Mouse (Mus musculus) CH12.LX (cell line): Measurements from ENCODE around the gene Asb8. TPM values are rescaled to one million over a fixed set of nuclear protein-coding genes. Genes with fewer than 3 reads are reported as not detected.

Experiments
- DNase-seq: peaks from one replicate; pipeline ENCODE4 v3.0.0-alpha.2; 2013; ENCODE audit errors: extremely low read depth
- H3K27ac ChIP-seq: 2 replicates; pipeline ENCODE4 v1.5.1; 2012; ENCODE audit warnings: low read depth, mild to moderate bottlenecking, control low read depth, moderate library complexity; ENCODE audit not compliant: insufficient read depth
- H3K27me3 ChIP-seq: replicated peaks from 2 replicates; pipeline ENCODE3; 2012; ENCODE audit warnings: inconsistent platforms
- H3K36me3 ChIP-seq, 2 experiments: replicated peaks in 1 of 2; 2 replicates each; pipeline versions ENCODE3 to v1.6.1; 2012; ENCODE audit warnings: inconsistent platforms in 1 of 2, low read length in 1 of 2, mild to moderate bottlenecking in 1 of 2, mixed read lengths in 1 of 2, moderate library complexity in 1 of 2; ENCODE audit not compliant: control insufficient read depth in 1 of 2, insufficient read depth in 1 of 2
- H3K4me1 ChIP-seq, 2 experiments: 2 replicates each; pipeline ENCODE4 v1.6.1; 2012; ENCODE audit warnings: inconsistent platforms in 1 of 2, moderate library complexity in 1 of 2; ENCODE audit not compliant: insufficient read depth in 2 of 2, control insufficient read depth in 1 of 2
- H3K4me2 ChIP-seq: 2 replicates; pipeline ENCODE4 v1.6.1; 2012; ENCODE audit warnings: low read depth, mild to moderate bottlenecking, control low read depth; ENCODE audit not compliant: poor library complexity, insufficient read depth, severe bottlenecking
- H3K4me3 ChIP-seq, 3 experiments: fragments of 150-350 bp in 1 of 3; sonication (generic) in 1 of 3; replicated peaks in 1 of 3; 2 replicates each; pipeline versions ENCODE3 to v1.5.1; 2011 to 2012; ENCODE audit warnings: low read depth in 2 of 3, low read length in 2 of 3, mild to moderate bottlenecking in 2 of 3, moderate library complexity in 2 of 3, control low read depth in 1 of 3, improper control_type of control experiment in 1 of 3, inconsistent platforms in 1 of 3, mixed read lengths in 1 of 3; ENCODE audit not compliant: poor library complexity in 1 of 3
- H3K79me2 ChIP-seq: replicated peaks from 2 replicates; pipeline ENCODE4 v1.6.1; 2012; ENCODE audit warnings: mild to moderate bottlenecking, moderate library complexity; ENCODE audit not compliant: control insufficient read depth, poor library complexity, insufficient read depth, severe bottlenecking; ENCODE audit errors: extremely low read depth
- H3K9ac ChIP-seq: 2 replicates; pipeline ENCODE4 v1.6.1; 2012; ENCODE audit warnings: low read depth, mild to moderate bottlenecking, control low read depth, moderate library complexity; ENCODE audit not compliant: insufficient read depth
- H3K9me3 ChIP-seq: replicated peaks from 2 replicates; pipeline ENCODE3; 2012; ENCODE audit warnings: low read length, inconsistent platforms, mixed read lengths
- BHLHE40 ChIP-seq: IDR thresholded peaks from 2 replicates; pipeline ENCODE4 v1.6.1; 2011; ENCODE audit warnings: mild to moderate bottlenecking, low read depth, low read length, improper control_type of control experiment
- CHD1 ChIP-seq: IDR thresholded peaks from 2 replicates; pipeline ENCODE4 v1.6.1; 2012; ENCODE audit warnings: low read depth, low read length, improper control_type of control experiment, inconsistent platforms
- CHD2 ChIP-seq: IDR thresholded peaks from 2 replicates; pipeline ENCODE4 v1.6.1; 2011; ENCODE audit warnings: low read length, improper control_type of control experiment
- CTCF ChIP-seq, 2 experiments: IDR thresholded peaks in 1 of 2; conservative IDR thresholded peaks in 1 of 2; 2 replicates each; pipeline ENCODE4 v1.5.1; 2011 to 2012; ENCODE audit warnings: low read depth in 2 of 2, low read length in 2 of 2, improper control_type of control experiment in 1 of 2, inconsistent platforms in 1 of 2, mild to moderate bottlenecking in 1 of 2, moderate library complexity in 1 of 2
- E2F4 ChIP-seq: IDR thresholded peaks from 2 replicates; pipeline ENCODE4 v1.6.1; 2011; ENCODE audit warnings: low read depth, low read length, improper control_type of control experiment; ENCODE audit not compliant: insufficient replicate concordance
- EP300 ChIP-seq: IDR thresholded peaks from 2 replicates; pipeline ENCODE4 v1.6.1; 2011; ENCODE audit warnings: low read length, improper control_type of control experiment
- ETS1 ChIP-seq: conservative IDR thresholded peaks from 2 replicates; pipeline ENCODE4 v1.6.1; 2012; ENCODE audit warnings: low read depth, mild to moderate bottlenecking, inconsistent platforms, low read length, improper control_type of control experiment, moderate library complexity
- GABPA ChIP-seq: IDR thresholded peaks from 2 replicates; pipeline ENCODE4 v1.6.1; 2012; ENCODE audit warnings: low read depth, low read length, improper control_type of control experiment, inconsistent platforms; ENCODE audit not compliant: insufficient replicate concordance
- HCFC1 ChIP-seq: IDR thresholded peaks from 2 replicates; pipeline ENCODE4 v1.6.1; 2012; ENCODE audit warnings: low read depth, mild to moderate bottlenecking, inconsistent platforms, low read length, improper control_type of control experiment
- IRF4 ChIP-seq: IDR thresholded peaks from 2 replicates; pipeline ENCODE4 v1.6.1; 2014; ENCODE audit warnings: low read depth, mild to moderate bottlenecking, inconsistent platforms, low read length, improper control_type of control experiment
- JUN ChIP-seq: IDR thresholded peaks from 2 replicates; pipeline ENCODE4 v1.6.1; 2011; ENCODE audit warnings: low read depth, mild to moderate bottlenecking, low read length, improper control_type of control experiment, moderate library complexity; ENCODE audit not compliant: insufficient read depth
- JUND ChIP-seq: conservative IDR thresholded peaks from 2 replicates; pipeline ENCODE4 v1.6.1; 2011; ENCODE audit warnings: low read depth, low read length, improper control_type of control experiment
- KAT2A ChIP-seq: IDR thresholded peaks from 2 replicates; pipeline ENCODE4 v1.6.1; 2012; ENCODE audit warnings: low read length, improper control_type of control experiment, inconsistent platforms; ENCODE audit not compliant: insufficient replicate concordance
- MAFK ChIP-seq: IDR thresholded peaks from 2 replicates; pipeline ENCODE4 v1.6.1; 2011; ENCODE audit warnings: low read length, improper control_type of control experiment; ENCODE audit not compliant: insufficient replicate concordance
- MAX ChIP-seq: IDR thresholded peaks from 2 replicates; pipeline ENCODE4 v1.6.1; 2011; ENCODE audit warnings: low read length, improper control_type of control experiment
- MAZ ChIP-seq: IDR thresholded peaks from 2 replicates; pipeline ENCODE4 v1.6.1; 2012; ENCODE audit warnings: low read depth, mild to moderate bottlenecking, inconsistent platforms, low read length, improper control_type of control experiment, moderate library complexity
- MEF2A ChIP-seq: IDR thresholded peaks from 2 replicates; pipeline ENCODE4 v1.6.1; 2014; ENCODE audit warnings: low read depth, mild to moderate bottlenecking, inconsistent platforms, low read length, improper control_type of control experiment, borderline replicate concordance
- MXI1 ChIP-seq: IDR thresholded peaks from 2 replicates; pipeline ENCODE4 v1.6.1; 2011; ENCODE audit warnings: mild to moderate bottlenecking, low read depth, low read length, improper control_type of control experiment
- MYC ChIP-seq: IDR thresholded peaks from 2 replicates; pipeline ENCODE4 v1.6.1; 2011; ENCODE audit warnings: low read depth, mild to moderate bottlenecking, improper control_type of control experiment, low read length
- NELFE ChIP-seq: IDR thresholded peaks from 2 replicates; pipeline ENCODE4 v1.6.1; 2011; ENCODE audit warnings: low read depth, low read length, improper control_type of control experiment
- NRF1 ChIP-seq: IDR thresholded peaks from 2 replicates; pipeline ENCODE4 v1.6.1; 2014; ENCODE audit warnings: low read depth, mild to moderate bottlenecking, inconsistent platforms, low read length, improper control_type of control experiment, moderate library complexity
- PAX5 ChIP-seq: IDR thresholded peaks from 2 replicates; pipeline ENCODE4 v1.6.1; 2012; ENCODE audit warnings: low read length, inconsistent platforms, mixed read lengths
- POLR2A ChIP-seq: IDR thresholded peaks from 2 replicates; pipeline ENCODE4 v1.6.1; 2011; ENCODE audit warnings: low read depth, mild to moderate bottlenecking, improper control_type of control experiment, low read length
- POLR2AphosphoS2 ChIP-seq: IDR thresholded peaks from 2 replicates; pipeline ENCODE4 v1.6.1; 2011; ENCODE audit warnings: low read depth, low read length, improper control_type of control experiment
- RAD21 ChIP-seq: IDR thresholded peaks from 2 replicates; pipeline ENCODE4 v1.6.1; 2011; ENCODE audit warnings: low read depth, mild to moderate bottlenecking, low read length, improper control_type of control experiment, moderate library complexity
- RCOR1 ChIP-seq: conservative IDR thresholded peaks from 2 replicates; pipeline ENCODE4 v1.6.1; 2012; ENCODE audit warnings: low read depth, mild to moderate bottlenecking, inconsistent platforms, low read length, improper control_type of control experiment
- SIN3A ChIP-seq: IDR thresholded peaks from 2 replicates; pipeline ENCODE4 v1.6.1; 2012; ENCODE audit warnings: low read length, improper control_type of control experiment, inconsistent platforms
- SMC3 ChIP-seq: IDR thresholded peaks from 2 replicates; pipeline ENCODE4 v1.6.1; 2011; ENCODE audit warnings: low read depth, low read length, improper control_type of control experiment
- TBP ChIP-seq: conservative IDR thresholded peaks from 2 replicates; pipeline ENCODE4 v1.6.1; 2011; ENCODE audit warnings: low read depth, low read length, improper control_type of control experiment
- TCF12 ChIP-seq: IDR thresholded peaks from 2 replicates; pipeline ENCODE4 v1.6.1; 2014; ENCODE audit warnings: low read depth, mild to moderate bottlenecking, inconsistent platforms, low read length, improper control_type of control experiment
- UBTF ChIP-seq: IDR thresholded peaks from 2 replicates; pipeline ENCODE4 v1.6.1; 2012; ENCODE audit warnings: low read depth, mild to moderate bottlenecking, inconsistent platforms, low read length, improper control_type of control experiment, moderate library complexity
- USF1 ChIP-seq: IDR thresholded peaks from 2 replicates; pipeline ENCODE4 v1.6.1; 2014; ENCODE audit warnings: low read depth, mild to moderate bottlenecking, inconsistent platforms, low read length, improper control_type of control experiment
- USF2 ChIP-seq: conservative IDR thresholded peaks from 2 replicates; pipeline ENCODE4 v1.6.1; 2011; ENCODE audit warnings: low read depth, low read length, improper control_type of control experiment
- ZC3H11A ChIP-seq: IDR thresholded peaks from 2 replicates; pipeline ENCODE4 v1.6.1; 2012; ENCODE audit warnings: low read depth, mild to moderate bottlenecking, inconsistent platforms, low read length, improper control_type of control experiment
- ZKSCAN1 ChIP-seq: IDR thresholded peaks from 2 replicates; pipeline ENCODE4 v1.6.1; 2012; ENCODE audit warnings: low read depth, inconsistent platforms, low read length, improper control_type of control experiment, borderline replicate concordance
- ZMIZ1 ChIP-seq: IDR thresholded peaks from 2 replicates; pipeline ENCODE4 v1.6.1; 2012; ENCODE audit warnings: low read depth, mild to moderate bottlenecking, inconsistent platforms, low read length, improper control_type of control experiment
- ZNF384 ChIP-seq: IDR thresholded peaks from 2 replicates; pipeline ENCODE4 v1.6.1; 2012; ENCODE audit warnings: low read depth, low read length, improper control_type of control experiment, inconsistent platforms
- dilution Hi-C: fragments of 300-500 bp; cut with MboI; formaldehyde crosslinking; loops from 2 replicates; pipeline ENCODE4 v1.14.3; 2020; ENCODE audit warnings: low sequenced_read_pairs; ENCODE audit not compliant: extremely low pct_unique_long_range_greater_than_20kb, extremely low pct_ligation_motif_present
- in situ Hi-C: fragments of 300-500 bp; cut with MboI; formaldehyde crosslinking; loops from 3 replicates; pipeline ENCODE4 v1.14.3; 2019; ENCODE audit warnings: low sequenced_read_pairs, low pct_ligation_motif_present, low pct_unique_long_range_greater_than_20kb, mixed read lengths
- polyA plus RNA-seq: library from polyadenylated mRNA; unstranded; fragments of >175 nt; gene quantifications from 2 replicates; pipeline ENCODE4 v1.2.1, GENCODE M21; 2012; ENCODE audit warnings: low read depth; ENCODE audit not compliant: insufficient read length
- total RNA-seq, 2 experiments: library from RNA; depleted of rRNA; stranded (reverse); fragments of 300-350 nt in 1 of 2; fragments of >200 nt in 1 of 2; gene quantifications; 2 replicates each; pipeline ENCODE4 v1.2.3; 2012 to 2014

Gene Asb8
- total and polyA plus RNA-seq, 3 experiments, result 20.5 to 32.5 (median 27.7) TPM

DNA sequence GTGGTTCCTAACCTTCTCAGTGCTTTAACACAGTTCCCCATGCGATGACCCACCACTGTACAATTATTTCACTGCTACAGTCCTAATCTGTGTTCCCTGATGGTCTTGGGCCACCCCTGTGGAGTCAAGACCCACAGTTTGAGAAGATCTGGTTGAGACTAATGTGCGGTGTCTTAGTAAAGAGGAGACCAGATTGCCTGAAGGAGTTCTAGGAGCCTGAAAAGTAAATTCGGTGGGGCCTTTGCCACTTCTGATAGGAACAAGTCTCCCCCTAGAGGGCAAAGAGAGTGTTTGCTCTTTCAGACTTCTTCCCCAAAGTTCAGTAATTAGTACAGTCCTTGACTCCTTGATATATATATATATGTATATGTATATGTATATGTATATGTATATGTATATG is 11.8 kb downstream of the Asb8 start:
- Histone ChIP-seq H3K9me3 (no peaks in the 10 kb centered on the region), H3K4me3 (no peak overlapping the region), H3K27ac (no peak overlapping the region), H3K36me3 (no peaks in the 10 kb centered on the region), H3K79me2 (no peaks in the 10 kb centered on the region), H3K27me3 (peaks cover 4% of the 10 kb centered on the region), H3K9ac (no peak overlapping the region), H3K4me1 (peaks cover 8 to 29% of the 10 kb centered on the region in 2 experiments; a peak in 3 of 4 replicates), H3K4me2 (no peak overlapping the region)
- DNase-seq, result peak; percentile 83
- 0 out of 2 replicates have a peak, but pooled peaks have one; percentile 11 for TF ChIP-seq BHLHE40
- no peak; the same call in 1 of the 2 replicates for TF ChIP-seq NELFE
- TF ChIP-seq KAT2A, result no peak
- TF ChIP-seq RCOR1, result no peak
- TF ChIP-seq NRF1, result no peak
- no peak for TF ChIP-seq TCF12
- TF ChIP-seq ZNF384, result no peak
- no peak for TF ChIP-seq E2F4
- 0 out of 2 replicates have a peak, but pooled peaks have one; percentile 40 for TF ChIP-seq JUND
- no peak for TF ChIP-seq MAX
- peak; percentile 78 for TF ChIP-seq SMC3
- TF ChIP-seq MYC, result 0 out of 2 replicates have a peak, but pooled peaks have one; percentile 45
- TF ChIP-seq CHD2, result no peak
- TF ChIP-seq SIN3A, result peak; percentile 69; the same call in 1 of the 2 replicates
- TF ChIP-seq UBTF, result no peak
- TF ChIP-seq ZMIZ1, result no peak
- TF ChIP-seq RAD21, result peak; percentile 91
- TF ChIP-seq ZKSCAN1, result no peak
- TF ChIP-seq ZC3H11A, result peak; percentile 26; the same call in 1 of the 2 replicates
- no peak for TF ChIP-seq USF2
- TF ChIP-seq GABPA, result no peak
- TF ChIP-seq HCFC1, result peak; percentile 40; the same call in 1 of the 2 replicates
- no peak for TF ChIP-seq CHD1
- TF ChIP-seq TBP, result no peak
- no peak for TF ChIP-seq MAFK
- TF ChIP-seq POLR2AphosphoS2, result no peak
- no peak for TF ChIP-seq PAX5
- TF ChIP-seq MAZ, result no peak
- TF ChIP-seq USF1, result no peak
- TF ChIP-seq CTCF (conservative IDR thresholded peaks at IDR 0.05 in 1 of 2, IDR thresholded peaks at IDR 0.05 in 1 of 2; ENCODE audit: low read depth in 2 of 2, low read length in 2 of 2), result peak; percentile 62 to 87
- no peak for TF ChIP-seq MXI1
- TF ChIP-seq EP300, result no peak
- no peak for TF ChIP-seq POLR2A
- TF ChIP-seq JUN, result no peak
- 0 out of 2 replicates have a peak, but pooled peaks have one; percentile 14 for TF ChIP-seq MEF2A
- peak; percentile 16; the same call in 1 of the 2 replicates for TF ChIP-seq IRF4
- no peak for TF ChIP-seq ETS1
- dilution Hi-C loops, result no loop called here
- in situ Hi-C loops, result loop anchor here (5.0 to 25.0 kb wide), 3 partner anchors 61 to 291 kb away; partner anchors contain the start of genes Pfkm, Senp1 and Tmem106c
